Mouse (Mus musculus): Measurements from ENCODE around the gene Ptprm. TPM values are rescaled to one million over a fixed set of nuclear protein-coding genes. Genes with fewer than 3 reads are reported as not detected.
A peak's percentile ranks its signal among the peaks of the same experiment; 100 is the strongest.

The Ptprm gene
- polyA plus RNA-seq, 1 experiment from 2014 or later = 19.9 TPM

DNA sequence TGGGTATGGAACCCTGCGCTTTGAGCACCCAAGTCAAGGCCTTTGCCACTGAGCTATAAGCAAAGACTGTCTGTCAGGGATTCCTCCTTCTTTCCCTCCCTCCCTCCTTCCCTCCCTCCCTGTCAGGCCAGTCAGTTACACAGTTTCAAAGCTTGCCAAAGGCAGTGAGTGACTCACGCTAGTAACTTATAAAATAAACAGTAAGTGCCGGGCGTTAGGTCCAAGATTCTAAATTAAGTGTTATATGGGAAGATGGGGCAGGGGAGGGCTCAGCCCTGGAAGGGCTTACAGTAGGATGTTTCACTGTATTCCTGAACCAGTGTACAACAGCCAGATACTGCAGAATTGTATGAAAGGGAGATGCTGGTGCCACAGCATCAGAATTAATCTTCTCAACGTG lies 2.8 kb downstream of the Ptprm start:
- H3K36me3 ChIP-seq (ENCODE audit: control insufficient read depth, insufficient read depth, low read length) = no peaks in the 10 kb centered on the region
- no peaks in the 10 kb centered on the region for H3K27me3 ChIP-seq (replicated peaks; ENCODE audit: control insufficient read depth, insufficient read depth, low read length)
- WGBS = 52% methylated on average over 5 of the region's 5 CpGs
- 0 out of 2 replicates have a peak overlapping the region, but pooled peaks have one; percentile 9 for H3K9ac ChIP-seq (ENCODE audit: low read depth, low read length)
- peak overlapping the region; percentile 85 for H3K4me3 ChIP-seq (ENCODE audit: low read length)
- H3K9me3 ChIP-seq (ENCODE audit: control insufficient read depth, low read length) = no peaks in the 10 kb centered on the region
- peaks cover 2% of the 10 kb centered on the region; the same call in 1 of the 2 replicates for H3K4me1 ChIP-seq (ENCODE audit: control insufficient read depth, insufficient read depth, low read depth, low read length)
- peak overlapping the region; percentile 88 for H3K4me2 ChIP-seq (ENCODE audit: low read length)
- no peak overlapping the region for H3K27ac ChIP-seq (ENCODE audit: low read depth, low read length)
- no peak for ATAC-seq

DNA sequence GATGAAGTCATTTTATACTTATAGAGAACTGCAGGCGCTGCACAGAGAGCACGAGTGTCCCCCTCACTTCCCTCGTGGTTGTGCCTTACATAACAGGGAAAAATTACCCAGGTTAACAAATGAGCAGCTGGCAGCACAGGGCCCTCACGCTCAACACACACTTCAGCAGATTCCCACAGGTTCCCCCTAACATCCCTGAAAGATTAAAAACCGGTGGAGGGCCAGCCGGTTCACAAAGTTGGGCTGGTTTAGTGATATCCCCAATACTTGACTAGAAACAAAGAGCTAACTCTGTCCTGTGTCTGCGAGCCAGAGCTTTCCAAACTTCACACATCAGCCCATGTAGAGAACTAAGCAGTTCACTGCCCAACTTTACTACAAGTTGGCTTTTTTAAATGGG lies 3.7 kb downstream of the Ptprm start:
- Histone ChIP-seq H3K36me3 (ENCODE audit: control insufficient read depth, insufficient read depth, low read length) (no peaks in the 10 kb centered on the region), H3K4me2 (ENCODE audit: low read length) (peak overlapping the region; percentile 21), H3K4me1 (ENCODE audit: control insufficient read depth, insufficient read depth, low read depth, low read length) (peaks cover 2% of the 10 kb centered on the region; the same call in 1 of the 2 replicates), H3K27ac (ENCODE audit: low read depth, low read length) (no peak overlapping the region), H3K9me3 (ENCODE audit: control insufficient read depth, low read length) (no peaks in the 10 kb centered on the region), H3K9ac (ENCODE audit: low read depth, low read length) (no peak overlapping the region), H3K27me3 (replicated peaks; ENCODE audit: control insufficient read depth, insufficient read depth, low read length) (no peaks in the 10 kb centered on the region), H3K4me3 (ENCODE audit: low read length) (no peak overlapping the region)
- ATAC-seq = no peak
- 78% methylated on average over 7 of the region's 7 CpGs for WGBS

DNA sequence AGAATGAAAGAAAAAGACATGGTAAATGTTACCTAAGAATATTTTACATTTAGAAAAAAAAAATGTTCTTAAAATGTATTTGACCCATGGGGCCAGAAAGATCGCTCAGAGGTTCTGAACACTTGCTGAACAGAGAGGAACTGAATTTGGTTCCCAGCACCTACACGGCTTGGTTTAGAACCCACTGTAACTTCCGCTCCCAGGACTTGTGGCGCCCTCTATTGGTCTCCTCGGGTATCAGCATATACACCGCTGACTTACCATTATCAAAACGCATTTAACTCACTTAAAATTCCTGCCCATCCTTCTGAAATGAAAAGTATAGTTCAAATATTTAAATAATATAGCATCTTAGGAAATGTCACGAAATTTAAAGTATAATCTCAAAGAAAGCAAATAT lies 4.7 kb downstream of the Ptprm start:
- Histone ChIP-seq H3K4me2 (ENCODE audit: low read length) (no peak overlapping the region), H3K36me3 (ENCODE audit: control insufficient read depth, insufficient read depth, low read length) (no peaks in the 10 kb centered on the region), H3K9me3 (ENCODE audit: control insufficient read depth, low read length) (no peaks in the 10 kb centered on the region), H3K4me3 (ENCODE audit: low read length) (no peak overlapping the region), H3K27me3 (replicated peaks; ENCODE audit: control insufficient read depth, insufficient read depth, low read length) (no peaks in the 10 kb centered on the region), H3K27ac (ENCODE audit: low read depth, low read length) (no peak overlapping the region), H3K9ac (ENCODE audit: low read depth, low read length) (no peak overlapping the region), H3K4me1 (ENCODE audit: control insufficient read depth, insufficient read depth, low read depth, low read length) (peaks cover 2% of the 10 kb centered on the region; the same call in 1 of the 2 replicates)
- ATAC-seq = no peak
- WGBS = 94% methylated on average over 8 of the region's 8 CpGs

DNA sequence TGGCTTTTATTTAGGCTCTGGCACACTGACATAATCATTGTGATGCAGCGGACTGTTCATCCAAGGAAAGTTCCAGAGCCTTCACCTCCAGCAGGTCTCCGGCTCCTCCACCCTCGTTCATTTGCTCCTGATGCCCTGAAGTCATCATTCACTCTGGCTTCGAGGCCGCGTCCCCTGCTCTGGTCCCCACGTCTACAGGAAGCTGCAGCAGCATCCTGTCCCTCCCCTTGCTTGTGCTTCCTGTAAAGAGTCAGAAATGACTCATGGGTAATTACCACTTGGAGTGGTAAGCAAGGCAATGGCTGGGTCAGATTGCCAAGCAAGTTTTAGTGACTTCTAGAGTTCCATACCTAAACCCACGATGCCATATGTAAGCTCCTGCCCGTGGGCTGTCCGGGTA lies 7.3 kb downstream of the Ptprm start:
- no peaks in the 10 kb centered on the region for H3K4me1 ChIP-seq (ENCODE audit: control insufficient read depth, insufficient read depth, low read depth, low read length)
- H3K4me2 ChIP-seq (ENCODE audit: low read length) = no peak overlapping the region
- no peaks in the 10 kb centered on the region for H3K27me3 ChIP-seq (replicated peaks; ENCODE audit: control insufficient read depth, insufficient read depth, low read length)
- H3K36me3 ChIP-seq (ENCODE audit: control insufficient read depth, insufficient read depth, low read length) = no peaks in the 10 kb centered on the region
- H3K9me3 ChIP-seq (ENCODE audit: control insufficient read depth, low read length) = no peaks in the 10 kb centered on the region
- H3K9ac ChIP-seq (ENCODE audit: low read depth, low read length) = no peak overlapping the region
- ATAC-seq = no peak
- no peak overlapping the region for H3K4me3 ChIP-seq (ENCODE audit: low read length)
- WGBS = 92% methylated on average over 10 of the region's 10 CpGs
- H3K27ac ChIP-seq (ENCODE audit: low read depth, low read length) = no peak overlapping the region

DNA sequence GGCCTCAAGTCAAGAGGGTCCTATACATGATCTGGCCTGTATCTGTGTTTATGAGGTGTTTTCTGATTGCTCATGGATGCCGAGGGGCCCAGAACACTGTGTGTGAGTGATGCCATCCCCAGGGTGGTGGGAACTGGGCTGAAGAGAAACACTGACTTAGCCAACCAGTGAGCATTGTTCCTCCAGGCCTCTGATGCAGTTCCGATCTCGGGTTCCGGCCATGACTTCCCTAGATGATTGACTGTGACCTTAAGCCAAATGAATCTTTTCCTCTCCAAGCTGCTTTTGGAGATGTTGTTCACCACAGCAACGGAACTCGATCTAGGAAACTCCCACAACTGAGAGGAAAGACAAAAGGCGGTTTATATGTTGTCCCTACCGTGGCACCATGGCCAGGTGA lies 9.1 kb downstream of the Ptprm start:
- Histone ChIP-seq H3K9me3 (ENCODE audit: control insufficient read depth, low read length) (no peaks in the 10 kb centered on the region), H3K9ac (ENCODE audit: low read depth, low read length) (no peak overlapping the region), H3K36me3 (ENCODE audit: control insufficient read depth, insufficient read depth, low read length) (no peaks in the 10 kb centered on the region), H3K27me3 (replicated peaks; ENCODE audit: control insufficient read depth, insufficient read depth, low read length) (no peaks in the 10 kb centered on the region), H3K4me3 (ENCODE audit: low read length) (no peak overlapping the region), H3K27ac (ENCODE audit: low read depth, low read length) (no peak overlapping the region), H3K4me2 (ENCODE audit: low read length) (no peak overlapping the region), H3K4me1 (ENCODE audit: control insufficient read depth, insufficient read depth, low read depth, low read length) (peaks cover 6% of the 10 kb centered on the region; the same call in 1 of the 2 replicates)
- no peak for ATAC-seq
- 91% methylated on average over 8 of the region's 8 CpGs for WGBS

DNA sequence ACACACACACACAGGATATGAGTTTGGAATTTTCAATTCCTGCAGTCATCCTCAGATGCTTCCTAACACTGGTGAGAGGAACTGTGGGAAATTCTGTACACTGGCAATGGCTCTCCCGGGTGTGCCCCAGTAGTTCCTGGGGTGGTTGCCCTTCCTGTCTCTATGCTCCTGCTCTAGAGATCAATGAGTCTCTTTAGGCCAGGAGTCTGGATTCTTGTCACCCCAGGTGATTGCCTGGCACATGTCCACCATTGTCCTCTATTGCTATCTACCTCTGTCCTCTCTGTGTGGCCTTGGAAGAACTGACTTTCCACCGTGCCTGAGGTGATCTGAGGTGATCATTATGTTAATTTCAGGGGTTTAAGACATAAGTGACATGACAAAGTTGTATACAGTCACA lies 10.8 kb downstream of the Ptprm start:
- H3K9ac ChIP-seq (ENCODE audit: low read depth, low read length) = no peak overlapping the region
- H3K4me2 ChIP-seq (ENCODE audit: low read length) = no peak overlapping the region
- H3K27me3 ChIP-seq (replicated peaks; ENCODE audit: control insufficient read depth, insufficient read depth, low read length) = no peaks in the 10 kb centered on the region
- H3K27ac ChIP-seq (ENCODE audit: low read depth, low read length) = no peak overlapping the region
- H3K4me3 ChIP-seq (ENCODE audit: low read length) = no peak overlapping the region
- ATAC-seq = no peak
- H3K4me1 ChIP-seq (ENCODE audit: control insufficient read depth, insufficient read depth, low read depth, low read length) = peaks cover 6% of the 10 kb centered on the region; the same call in 1 of the 2 replicates
- WGBS = 76% methylated on average over 2 of the region's 2 CpGs
- H3K9me3 ChIP-seq (ENCODE audit: control insufficient read depth, low read length) = no peaks in the 10 kb centered on the region
- H3K36me3 ChIP-seq (ENCODE audit: control insufficient read depth, insufficient read depth, low read length) = no peaks in the 10 kb centered on the region

DNA sequence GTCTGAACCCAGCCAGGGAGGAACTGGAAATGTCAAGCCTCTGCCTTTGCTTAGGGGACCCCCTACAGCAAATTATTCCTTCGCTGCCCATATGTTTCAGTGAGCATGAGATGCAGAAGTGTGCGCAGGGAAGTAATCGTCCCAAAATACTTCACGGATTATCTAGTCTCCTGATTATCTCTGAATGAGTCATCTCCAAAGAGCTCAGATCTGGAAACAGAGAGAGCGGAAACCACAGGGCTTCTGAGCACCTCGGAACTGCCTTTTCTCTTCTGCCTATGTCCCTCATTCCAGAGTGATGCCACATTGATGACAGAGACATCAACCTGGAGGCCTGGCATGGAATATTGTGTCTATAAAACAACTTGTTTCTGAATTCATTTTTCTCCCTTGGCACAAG lies 11.3 kb downstream of the Ptprm start:
- H3K36me3 ChIP-seq (ENCODE audit: control insufficient read depth, insufficient read depth, low read length) = no peaks in the 10 kb centered on the region
- H3K4me2 ChIP-seq (ENCODE audit: low read length) = no peak overlapping the region
- ATAC-seq = no peak
- no peak overlapping the region for H3K27ac ChIP-seq (ENCODE audit: low read depth, low read length)
- WGBS = 80% methylated on average over 6 of the region's 6 CpGs
- H3K9me3 ChIP-seq (ENCODE audit: control insufficient read depth, low read length) = no peaks in the 10 kb centered on the region
- H3K9ac ChIP-seq (ENCODE audit: low read depth, low read length) = no peak overlapping the region
- H3K4me3 ChIP-seq (ENCODE audit: low read length) = no peak overlapping the region
- no peaks in the 10 kb centered on the region for H3K27me3 ChIP-seq (replicated peaks; ENCODE audit: control insufficient read depth, insufficient read depth, low read length)
- peaks cover 6% of the 10 kb centered on the region; the same call in 1 of the 2 replicates for H3K4me1 ChIP-seq (ENCODE audit: control insufficient read depth, insufficient read depth, low read depth, low read length)

DNA sequence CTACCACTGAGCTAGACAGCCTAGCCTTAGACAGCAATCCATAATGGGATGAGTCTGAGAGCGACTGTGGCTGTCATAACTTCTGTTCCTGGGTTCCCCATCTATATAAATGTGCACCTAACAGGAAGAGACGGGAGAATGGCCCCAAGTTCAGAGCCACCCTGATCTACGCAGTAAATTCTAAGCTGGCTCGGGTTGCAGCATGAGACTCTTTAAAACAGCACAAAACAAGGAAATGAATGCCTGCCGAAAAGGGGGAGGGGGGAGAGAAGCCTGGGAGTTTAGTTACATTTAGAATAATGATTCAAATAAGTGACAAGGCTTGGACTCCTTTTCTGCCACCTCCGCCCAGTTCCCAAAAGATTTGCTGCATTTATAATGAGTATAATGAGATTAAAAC lies 13.9 kb downstream of the Ptprm start:
- Histone ChIP-seq H3K4me2 (ENCODE audit: low read length) (no peak overlapping the region), H3K9me3 (ENCODE audit: control insufficient read depth, low read length) (no peaks in the 10 kb centered on the region), H3K27me3 (replicated peaks; ENCODE audit: control insufficient read depth, insufficient read depth, low read length) (no peaks in the 10 kb centered on the region), H3K9ac (ENCODE audit: low read depth, low read length) (no peak overlapping the region), H3K36me3 (ENCODE audit: control insufficient read depth, insufficient read depth, low read length) (no peaks in the 10 kb centered on the region), H3K4me1 (ENCODE audit: control insufficient read depth, insufficient read depth, low read depth, low read length) (peaks cover 6% of the 10 kb centered on the region; the same call in 1 of the 2 replicates), H3K4me3 (ENCODE audit: low read length) (no peak overlapping the region), H3K27ac (ENCODE audit: low read depth, low read length) (no peak overlapping the region)
- WGBS = 66% methylated on average over 6 of the region's 6 CpGs
- no peak for ATAC-seq

DNA sequence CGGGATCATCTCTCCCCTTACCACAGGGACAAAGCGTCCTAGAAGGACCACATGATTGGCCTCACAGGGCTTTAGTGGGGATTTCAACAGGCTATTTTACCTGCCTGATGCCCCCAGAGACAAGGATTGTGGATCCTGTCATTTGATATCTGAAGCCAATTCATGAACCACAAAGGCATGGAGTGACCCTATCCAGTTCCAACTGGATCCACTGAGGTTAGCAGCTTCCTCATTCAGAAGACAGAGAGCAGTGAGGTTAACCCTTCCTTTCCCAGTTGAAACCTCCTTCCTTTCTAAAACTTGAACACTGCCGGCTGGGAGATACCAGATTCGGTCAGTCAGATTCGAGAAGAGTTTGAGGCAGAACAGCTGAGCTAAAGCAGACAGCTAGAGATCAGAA lies 14.7 kb downstream of the Ptprm start:
- H3K9me3 ChIP-seq (ENCODE audit: control insufficient read depth, low read length) = no peaks in the 10 kb centered on the region
- no peak overlapping the region for H3K4me3 ChIP-seq (ENCODE audit: low read length)
- no peak overlapping the region for H3K27ac ChIP-seq (ENCODE audit: low read depth, low read length)
- WGBS = 85% methylated on average over 5 of the region's 5 CpGs
- no peak overlapping the region for H3K9ac ChIP-seq (ENCODE audit: low read depth, low read length)
- peaks cover 6% of the 10 kb centered on the region; the same call in 1 of the 2 replicates for H3K4me1 ChIP-seq (ENCODE audit: control insufficient read depth, insufficient read depth, low read depth, low read length)
- H3K27me3 ChIP-seq (replicated peaks; ENCODE audit: control insufficient read depth, insufficient read depth, low read length) = no peaks in the 10 kb centered on the region
- no peak overlapping the region for H3K4me2 ChIP-seq (ENCODE audit: low read length)
- H3K36me3 ChIP-seq (ENCODE audit: control insufficient read depth, insufficient read depth, low read length) = no peaks in the 10 kb centered on the region
- ATAC-seq = no peak

DNA sequence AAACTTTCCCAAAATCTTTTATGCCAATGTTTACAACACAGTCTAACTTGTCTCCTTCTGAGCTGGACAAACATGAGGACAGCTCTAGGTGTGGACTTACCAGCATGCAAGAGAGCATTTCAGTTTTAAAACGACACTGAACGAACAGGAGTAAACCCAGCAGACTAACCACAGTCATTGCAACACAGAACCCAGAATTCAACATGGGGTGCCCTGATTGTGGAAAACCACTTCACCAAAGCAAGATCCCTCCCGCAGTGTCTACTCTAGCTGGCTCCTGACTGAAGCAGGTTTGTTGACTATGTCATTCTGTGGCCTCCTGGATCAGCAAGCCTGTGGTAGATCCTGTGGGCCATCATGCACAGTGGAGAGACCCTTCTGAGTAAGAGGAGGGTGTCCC lies 19.9 kb downstream of the Ptprm start:
- Histone ChIP-seq H3K4me2 (ENCODE audit: low read length) (no peak overlapping the region), H3K9ac (ENCODE audit: low read depth, low read length) (no peak overlapping the region), H3K4me1 (ENCODE audit: control insufficient read depth, insufficient read depth, low read depth, low read length) (no peaks in the 10 kb centered on the region), H3K27ac (ENCODE audit: low read depth, low read length) (no peak overlapping the region), H3K9me3 (ENCODE audit: control insufficient read depth, low read length) (no peaks in the 10 kb centered on the region), H3K36me3 (ENCODE audit: control insufficient read depth, insufficient read depth, low read length) (no peaks in the 10 kb centered on the region), H3K4me3 (ENCODE audit: low read length) (no peak overlapping the region), H3K27me3 (replicated peaks; ENCODE audit: control insufficient read depth, insufficient read depth, low read length) (no peaks in the 10 kb centered on the region)
- 96% methylated on average over 3 of the region's 3 CpGs for WGBS
- no peak for ATAC-seq

Data from hindbrain, embryonic 16.5 days (tissue).